Mouse (Mus musculus): Measurements from ENCODE around the gene Rcc1l.

GRCm38 (mm10) chr5:134186059-134186458, 9.5 kb upstream of the Rcc1l start:
- TF ChIP-seq GATA1 (IDR thresholded peaks at IDR 0.05; ENCODE audit: borderline replicate concordance, low read length) = no peak
- TF ChIP-seq FLI1 (IDR thresholded peaks at IDR 0.05; ENCODE audit: low read length) = no peak

All from megakaryocyte, embryonic 14.5 days (primary cell).